ENCODE assay signal across 7 mouse cellular contexts in genomic region chr14:99944221-99945108, GRCm38 (mm10).
A peak's percentile ranks its signal among the peaks of the same experiment; 100 is the strongest.
DNase-seq lines count a peak whose midpoint lies in the region; ATAC-seq lines count a peak whose summit lies in the region.

No protein-coding gene starts in this region.

- H3K4me1 ChIP-seq in limb, embryonic 12.5 days (replicated peaks), result peaks cover 37% of the 10 kb centered on the region
- H3K4me1 ChIP-seq in limb, embryonic 10.5 days, result peaks cover 35% of the 10 kb centered on the region
- H3K4me1 ChIP-seq in hindbrain, embryonic 10.5 days (replicated peaks), result peaks cover 34% of the 10 kb centered on the region
- H3K4me1 ChIP-seq in midbrain, embryonic 15.5 days, result peaks cover 37% of the 10 kb centered on the region
- H3K4me1 ChIP-seq in liver, embryonic 12.5 days, result peaks cover 7% of the 10 kb centered on the region; the same call in 1 of the 2 replicates

- H3K36me3 ChIP-seq in limb, embryonic 12.5 days, result no peaks in the 10 kb centered on the region
- H3K36me3 ChIP-seq in limb, embryonic 10.5 days, result peaks cover 12% of the 10 kb centered on the region; the same call in 1 of the 2 replicates
- no peaks in the 10 kb centered on the region for H3K36me3 ChIP-seq in hindbrain, embryonic 10.5 days
- no peaks in the 10 kb centered on the region for H3K36me3 ChIP-seq in midbrain, embryonic 15.5 days (replicated peaks)
- H3K36me3 ChIP-seq in liver, embryonic 12.5 days, result no peaks in the 10 kb centered on the region

- H3K27ac ChIP-seq in limb, embryonic 12.5 days, result peak overlapping the region; percentile 50; the same call in 1 of the 2 replicates
- no peak overlapping the region for H3K27ac ChIP-seq in limb, embryonic 10.5 days
- peak overlapping the region; percentile 19; the same call in 1 of the 2 replicates for H3K27ac ChIP-seq in hindbrain, embryonic 10.5 days
- H3K27ac ChIP-seq in midbrain, embryonic 15.5 days, result peak overlapping the region; percentile 73
- no peak overlapping the region for H3K27ac ChIP-seq in liver, embryonic 12.5 days

- no peak overlapping the region for H3K9ac ChIP-seq in limb, embryonic 12.5 days (replicated peaks)
- H3K9ac ChIP-seq in midbrain, embryonic 15.5 days, result no peak overlapping the region
- H3K9ac ChIP-seq in liver, embryonic 12.5 days, result no peak overlapping the region

- no peak for ATAC-seq in limb, embryonic 12.5 days (ENCODE audit: insufficient number of reproducible peaks, insufficient read depth, low FRiP score, low TSS enrichment, low read depth)
- peak; percentile 89 for ATAC-seq in midbrain, embryonic 15.5 days (replicated peaks)
- ATAC-seq in liver, embryonic 12.5 days, result no peak

- no peak overlapping the region for H3K4me3 ChIP-seq in limb, embryonic 12.5 days (replicated peaks)
- H3K4me3 ChIP-seq in limb, embryonic 10.5 days, result no peak overlapping the region
- no peak overlapping the region for H3K4me3 ChIP-seq in hindbrain, embryonic 10.5 days
- H3K4me3 ChIP-seq in midbrain, embryonic 15.5 days, result no peak overlapping the region
- H3K4me3 ChIP-seq in liver, embryonic 12.5 days, result no peak overlapping the region

- no peaks in the 10 kb centered on the region for H3K9me3 ChIP-seq in limb, embryonic 12.5 days
- no peaks in the 10 kb centered on the region for H3K9me3 ChIP-seq in limb, embryonic 10.5 days (replicated peaks)
- H3K9me3 ChIP-seq in hindbrain, embryonic 10.5 days, result no peaks in the 10 kb centered on the region
- no peaks in the 10 kb centered on the region for H3K9me3 ChIP-seq in midbrain, embryonic 15.5 days
- no peaks in the 10 kb centered on the region for H3K9me3 ChIP-seq in liver, embryonic 12.5 days (replicated peaks)

- no peak for DNase-seq in limb, embryonic 10.5 days (ENCODE audit: low spot score)
- DNase-seq in brain, adult 2 months (ENCODE audit: low read depth, low spot score), result peak; percentile 78
- peak; percentile 7 for DNase-seq in hindbrain, embryonic 10.5 days (ENCODE audit: low spot score)
- DNase-seq in cerebellum, adult 9-10 months, result no peak

- H3K27me3 ChIP-seq in limb, embryonic 12.5 days, result no peaks in the 10 kb centered on the region
- H3K27me3 ChIP-seq in limb, embryonic 10.5 days (ENCODE audit: low read depth, poor library complexity, severe bottlenecking), result no peaks in the 10 kb centered on the region
- no peaks in the 10 kb centered on the region for H3K27me3 ChIP-seq in hindbrain, embryonic 10.5 days (ENCODE audit: insufficient read depth, poor library complexity, severe bottlenecking)
- H3K27me3 ChIP-seq in midbrain, embryonic 15.5 days (replicated peaks), result no peaks in the 10 kb centered on the region
- H3K27me3 ChIP-seq in liver, embryonic 12.5 days (replicated peaks), result no peaks in the 10 kb centered on the region

- H3K4me2 ChIP-seq in limb, embryonic 12.5 days, result no peak overlapping the region
- H3K4me2 ChIP-seq in midbrain, embryonic 15.5 days, result peak overlapping the region; percentile 20; the same call in 1 of the 2 replicates
- H3K4me2 ChIP-seq in liver, embryonic 12.5 days, result no peak overlapping the region

- 77% methylated on average over 17 of the region's 17 CpGs for WGBS in limb, embryonic 12.5 days
- 81% methylated on average over 17 of the region's 17 CpGs for WGBS in limb, embryonic 10.5 days
- WGBS in hindbrain, embryonic 10.5 days, result 69% methylated on average over 17 of the region's 17 CpGs
- WGBS in midbrain, embryonic 15.5 days, result 33% methylated on average over 17 of the region's 17 CpGs
- 69% methylated on average over 17 of the region's 17 CpGs for WGBS in liver, embryonic 12.5 days (ENCODE audit: insufficient replicate concordance)

Comparison
In these comparisons a context has a peak if more than half of its experiments do, and no peak if none do; other contexts are left out.
1. H3K27ac ChIP-seq: peak in limb, embryonic 12.5 days (single experiment), hindbrain, embryonic 10.5 days (single experiment) and midbrain, embryonic 15.5 days (single experiment); none in limb, embryonic 10.5 days (single experiment) and liver, embryonic 12.5 days (single experiment).
2. DNase-seq: peak in brain, adult 2 months (single experiment) and hindbrain, embryonic 10.5 days (single experiment); none in limb, embryonic 10.5 days (single experiment) and cerebellum, adult 9-10 months (single experiment).